Mouse (Mus musculus): ENCODE measurements around the gene Celf5.
A peak's percentile ranks its signal among the peaks of the same experiment; 100 is the strongest.

Gene Celf5

DNA sequence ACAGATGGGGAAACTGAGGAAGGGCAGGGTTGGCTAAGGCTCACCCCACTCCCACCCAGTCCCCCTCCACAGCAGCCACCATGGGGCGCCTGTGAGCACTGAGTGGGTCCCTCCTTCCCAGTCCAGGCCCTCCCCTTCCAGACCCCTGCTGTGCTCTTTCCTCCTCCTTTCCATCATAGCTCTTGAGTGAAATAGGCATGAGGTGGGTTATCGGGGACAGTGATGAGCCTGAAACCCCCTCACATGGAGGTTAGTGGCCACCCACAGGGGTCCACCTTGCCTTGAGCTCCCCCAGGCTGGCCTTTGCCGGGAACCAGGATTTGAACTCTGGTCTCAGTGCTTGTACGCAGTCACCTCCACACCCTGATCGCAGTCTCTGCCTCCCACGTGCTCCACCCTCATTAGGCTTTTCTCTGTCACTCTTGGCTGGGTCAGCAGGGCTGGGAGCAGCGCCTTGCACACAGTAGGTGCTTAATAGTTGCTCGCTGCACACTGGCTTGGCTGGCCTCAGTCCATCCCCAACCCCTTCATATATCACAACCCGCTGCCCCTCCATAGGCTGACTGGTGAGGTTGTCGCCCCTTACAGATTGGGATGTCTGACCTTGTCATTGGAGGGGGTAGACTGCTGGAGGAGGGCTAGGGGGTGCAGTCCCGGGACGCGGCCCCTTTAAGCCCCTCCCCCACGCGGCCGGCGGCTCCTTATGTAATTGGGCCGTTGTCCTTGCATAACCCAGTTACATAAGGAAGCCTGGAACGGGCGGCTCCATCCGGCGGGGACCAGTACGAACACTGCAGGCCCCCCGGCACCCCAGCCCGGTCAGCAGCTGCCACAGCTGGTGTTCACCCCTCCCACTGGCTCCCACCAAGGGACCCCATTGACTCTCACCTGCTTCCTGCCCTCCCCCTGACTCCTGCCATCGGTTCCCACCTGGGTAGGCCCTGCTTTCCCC is 68.9 kb downstream of the Celf5 start:
- peak; percentile 75 for DNase-seq (ENCODE audit: low spot score)

DNA sequence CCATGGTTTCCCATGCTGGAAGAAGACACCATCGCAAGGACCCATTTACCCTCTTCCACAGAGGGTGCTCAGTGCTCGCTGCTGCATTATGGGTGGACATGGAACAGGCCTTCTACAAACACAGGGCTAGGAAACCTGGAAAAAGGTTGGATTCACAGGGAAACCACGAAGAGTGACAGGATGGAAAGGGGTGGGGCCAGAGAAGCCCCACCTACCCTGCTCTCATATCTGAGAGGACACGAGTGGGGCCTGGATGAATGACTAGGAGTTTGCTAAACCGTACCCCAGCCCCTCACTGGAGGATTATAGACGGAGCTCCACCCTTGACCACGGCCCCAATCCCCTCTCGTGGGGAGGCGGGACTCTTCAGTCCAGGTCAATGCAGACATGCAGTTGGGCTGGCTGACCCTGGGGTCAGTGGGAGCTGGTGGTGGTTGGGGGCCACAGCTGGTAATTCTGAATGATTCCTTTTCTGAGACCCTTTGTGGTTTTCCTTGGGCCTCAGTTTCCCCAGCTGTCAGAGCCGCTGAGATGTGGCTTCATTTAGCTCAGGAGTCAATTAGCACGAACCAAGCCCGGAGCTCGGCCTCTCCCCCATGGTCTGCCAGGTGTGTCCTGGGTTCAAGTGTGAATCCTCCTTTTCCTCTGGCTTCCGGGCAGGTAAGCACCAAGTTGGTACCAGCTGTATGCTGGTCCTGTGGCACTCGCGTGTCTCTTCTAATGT is 69.8 kb downstream of the Celf5 start:
- no peak for DNase-seq (ENCODE audit: low spot score)

DNA sequence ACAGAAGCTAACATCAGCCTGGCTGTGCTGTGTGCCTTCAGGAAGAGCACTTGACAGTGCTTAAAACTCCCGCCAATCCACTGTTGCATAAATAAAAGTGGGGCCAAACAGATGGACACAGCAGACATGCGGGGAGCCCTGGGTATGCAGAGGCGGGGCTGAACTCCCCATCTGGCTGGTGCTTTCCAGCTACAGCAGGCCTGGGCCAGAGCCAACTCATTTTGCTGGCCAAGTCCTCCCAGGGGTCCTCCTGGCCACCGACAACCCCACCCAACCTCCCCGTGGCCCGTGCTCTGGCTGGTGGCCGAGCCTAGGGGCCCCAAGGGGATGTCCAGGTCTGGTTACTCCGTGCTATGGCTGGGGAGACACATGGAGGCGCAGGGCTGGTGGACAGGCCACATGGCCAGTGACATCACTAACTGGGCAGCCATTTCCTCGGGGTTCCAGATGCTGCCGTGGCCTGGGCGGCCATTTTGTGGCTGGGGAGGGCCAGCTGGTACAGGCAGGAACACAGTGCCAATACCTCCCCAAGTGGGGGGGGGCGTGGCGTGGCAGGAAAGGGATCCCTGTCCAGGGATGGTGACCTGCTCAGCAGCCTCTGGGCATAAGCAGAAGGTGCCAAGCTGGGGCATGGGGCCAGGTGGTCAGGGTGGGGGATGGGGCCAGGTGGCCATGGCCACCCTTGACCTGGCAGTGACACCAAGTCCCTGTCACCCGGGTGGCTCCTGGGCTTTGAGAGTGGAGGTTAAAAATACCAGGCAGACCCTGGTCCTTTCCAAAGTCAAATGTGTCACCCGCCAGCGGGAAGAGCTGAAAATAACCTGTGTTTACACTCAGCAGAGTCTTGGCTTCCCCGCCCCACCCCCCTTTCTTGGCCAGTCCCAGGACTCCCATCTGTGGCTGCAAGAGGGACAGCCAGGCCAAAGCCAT is 70.8 kb downstream of the Celf5 start:
- DNase-seq (ENCODE audit: low spot score): no peak

DNA sequence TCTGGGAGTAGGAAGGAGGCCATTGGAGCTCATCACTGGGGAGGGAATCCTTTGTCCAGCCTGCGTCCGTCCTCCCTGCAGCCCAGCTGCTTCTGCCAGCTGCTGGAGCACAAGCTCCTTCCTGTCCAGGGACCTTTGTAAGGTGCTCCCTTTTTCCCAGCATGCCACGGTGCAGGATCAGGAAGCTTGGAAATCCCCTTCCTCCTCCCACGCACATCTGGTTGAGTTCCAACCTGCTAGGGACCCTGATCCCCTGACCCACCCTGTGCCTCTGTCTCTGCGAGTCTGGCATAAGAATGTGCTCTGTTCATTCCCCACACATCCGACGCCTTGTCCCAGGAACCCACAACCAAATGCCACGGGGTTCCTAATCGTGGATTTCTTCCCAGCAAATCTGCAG is 71.5 kb downstream of the Celf5 start:
- DNase-seq (ENCODE audit: low spot score): no peak

DNA sequence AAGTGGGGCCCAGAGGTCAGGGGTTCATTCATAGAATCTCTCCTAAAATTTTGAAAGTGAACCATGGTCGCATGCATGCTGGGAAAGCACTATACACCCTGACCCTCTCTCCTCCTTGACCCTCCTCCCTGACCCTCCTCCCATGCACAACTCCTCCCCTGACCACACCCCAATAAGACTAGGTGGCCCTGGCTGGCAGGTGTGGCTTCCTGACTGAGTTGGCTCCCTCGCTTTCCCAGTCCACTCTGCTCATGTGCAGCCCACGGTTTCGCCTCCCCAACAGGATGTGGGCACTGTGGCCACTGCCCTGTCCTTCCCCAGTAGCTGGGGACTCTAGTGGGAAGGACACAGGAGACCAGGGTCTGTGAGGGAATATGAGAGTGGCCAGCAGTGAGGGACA is 72.2 kb downstream of the Celf5 start:
- no peak for DNase-seq (ENCODE audit: low spot score)

DNA sequence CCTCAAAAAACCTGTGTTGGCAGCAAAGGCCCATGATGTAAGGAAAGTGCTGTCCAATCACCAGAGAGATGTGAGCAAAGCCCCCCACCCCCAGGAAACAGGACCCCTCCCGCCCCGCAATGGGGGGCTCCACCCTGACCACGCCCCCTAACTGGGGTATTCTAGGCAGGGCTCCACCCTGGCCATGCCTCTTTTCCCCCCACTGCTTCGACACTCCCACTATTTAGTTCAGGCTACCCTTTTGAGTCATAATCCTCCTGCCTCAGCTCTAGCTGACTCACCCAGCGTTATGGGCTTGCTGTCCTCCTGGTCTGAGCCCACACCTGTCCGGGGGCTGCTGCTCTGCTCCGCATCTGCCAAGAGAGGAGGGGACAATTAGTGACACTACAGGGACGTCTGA is 73.2 kb downstream of the Celf5 start:
- no peak for DNase-seq (ENCODE audit: low spot score)
